ENCODE assay signal across 8 mouse cellular contexts in genomic region chr3:87960586-87961191, GRCm38 (mm10). TPM values are rescaled to one million over a fixed set of nuclear protein-coding genes. Genes with fewer than 3 reads are reported as not detected.
DNase-seq lines count a peak whose midpoint lies in the region; ATAC-seq and TF ChIP-seq lines count a peak whose summit lies in the region.

No protein-coding gene starts in this region.

- TF ChIP-seq POLR2A in ES-Bruce4 (IDR thresholded peaks at IDR 0.05; ENCODE audit: insufficient read depth, low read length): no peak

- peak; percentile 95 for TF ChIP-seq CTCF in ES-Bruce4 (IDR thresholded peaks at IDR 0.05; ENCODE audit: low read depth, low read length)

- WGBS in forebrain, embryonic 13.5 days: 0% methylated on average over 27 of the region's 27 CpGs
- WGBS in large intestine, adult 2 months: under 1% methylated on average over 27 of the region's 27 CpGs
- 0% methylated on average over 27 of the region's 27 CpGs for WGBS in liver, embryonic 16.5 days (ENCODE audit: insufficient replicate concordance)
- under 1% methylated on average over 27 of the region's 27 CpGs for whole genome bisulfite sequencing in neural tube, embryonic 13.5 days

- H3K9me3 ChIP-seq in ES-Bruce4 (replicated peaks; ENCODE audit: control insufficient read depth, insufficient read depth, low read length, poor library complexity, severe bottlenecking): no peaks in the 10 kb centered on the region
- H3K9me3 ChIP-seq in forebrain, embryonic 13.5 days (replicated peaks): no peaks in the 10 kb centered on the region
- no peaks in the 10 kb centered on the region for H3K9me3 ChIP-seq in liver, embryonic 16.5 days (replicated peaks; ENCODE audit: control insufficient read depth, low read length)
- H3K9me3 ChIP-seq in neural tube, embryonic 13.5 days: no peaks in the 10 kb centered on the region

- no peak overlapping the region for H3K27ac ChIP-seq in ES-Bruce4 (ENCODE audit: insufficient read depth, low read length)
- peak overlapping the region; percentile 94 for H3K27ac ChIP-seq in forebrain, embryonic 13.5 days
- H3K27ac ChIP-seq in liver, embryonic 16.5 days (ENCODE audit: low read length): no peak overlapping the region
- H3K27ac ChIP-seq in neural tube, embryonic 13.5 days (replicated peaks): peak overlapping the region; percentile 97

- 0 out of 2 replicates have a peak, but pooled peaks cover 2% of the 10 kb centered on the region for H3K27me3 ChIP-seq in ES-Bruce4 (ENCODE audit: control insufficient read depth, insufficient read depth, low read length, poor library complexity, severe bottlenecking)
- H3K27me3 ChIP-seq in forebrain, embryonic 13.5 days: no peaks in the 10 kb centered on the region
- peaks cover 24% of the 10 kb centered on the region for H3K27me3 ChIP-seq in liver, embryonic 16.5 days (ENCODE audit: control insufficient read depth, insufficient read depth, low read depth, low read length)
- no peaks in the 10 kb centered on the region for H3K27me3 ChIP-seq in neural tube, embryonic 13.5 days

- peak overlapping the region; percentile 41 for H3K4me3 ChIP-seq in ES-Bruce4 (ENCODE audit: low read depth, low read length)
- peak overlapping the region; percentile 41 for H3K4me3 ChIP-seq in forebrain, embryonic 13.5 days
- H3K4me3 ChIP-seq in liver, embryonic 16.5 days (ENCODE audit: low read depth, low read length): peak overlapping the region; percentile 47
- H3K4me3 ChIP-seq in neural tube, embryonic 13.5 days: peak overlapping the region; percentile 45

- H3K4me1 ChIP-seq in ES-Bruce4 (ENCODE audit: control insufficient read depth, insufficient read depth, low read length): no peaks in the 10 kb centered on the region
- peaks cover 28% of the 10 kb centered on the region for H3K4me1 ChIP-seq in forebrain, embryonic 13.5 days
- H3K4me1 ChIP-seq in liver, embryonic 16.5 days (ENCODE audit: control insufficient read depth, low read depth, low read length): peaks cover 7% of the 10 kb centered on the region; the same call in 1 of the 2 replicates
- peaks cover 29% of the 10 kb centered on the region for H3K4me1 ChIP-seq in neural tube, embryonic 13.5 days (replicated peaks)

- intact Hi-C loops in heart, postnatal 10 days (cut with DNase I): loop anchor here (1.0 to 5.0 kb wide), 2 partner anchors 25 to 37 kb away; no protein-coding TSS in a partner anchor

- H3K4me2 ChIP-seq in forebrain, embryonic 13.5 days: peak overlapping the region; percentile 66
- peak overlapping the region; percentile 63 for H3K4me2 ChIP-seq in liver, embryonic 16.5 days (ENCODE audit: low read depth, low read length)
- H3K4me2 ChIP-seq in neural tube, embryonic 13.5 days: peak overlapping the region; percentile 78

- ATAC-seq in cerebellum, adult (ENCODE audit: insufficient number of reproducible peaks, low FRiP score, low TSS enrichment): peak; percentile 83
- ATAC-seq in forebrain, embryonic 13.5 days: peak; percentile 99
- ATAC-seq in liver, embryonic 16.5 days (ENCODE audit: low read depth): peak; percentile 82
- peak; percentile 97 for ATAC-seq in neural tube, embryonic 13.5 days (ENCODE audit: low read depth)

- TF ChIP-seq EP300 in ES-Bruce4 (IDR thresholded peaks at IDR 0.05; ENCODE audit: insufficient read depth, low read depth, low read length): peak; percentile 26; the same call in 1 of the 2 replicates

- peak; percentile 93 for DNase-seq in heart, postnatal 10 days
- peak; percentile 59 for DNase-seq in large intestine, adult 2 months (ENCODE audit: low read depth, low spot score)
- DNase-seq in telencephalon, adult 2 months (ENCODE audit: low read depth, low spot score): peak; percentile 59

- H3K9ac ChIP-seq in ES-Bruce4 (ENCODE audit: low read depth, poor library complexity, severe bottlenecking): peak overlapping the region; percentile 27; the same call in 1 of the 2 replicates
- peak overlapping the region; percentile 62 for H3K9ac ChIP-seq in forebrain, embryonic 13.5 days
- H3K9ac ChIP-seq in liver, embryonic 16.5 days (ENCODE audit: low read depth, low read length): peak overlapping the region; percentile 39; the same call in 1 of the 2 replicates
- H3K9ac ChIP-seq in neural tube, embryonic 13.5 days: peak overlapping the region; percentile 83

- no peaks in the 10 kb centered on the region for H3K36me3 ChIP-seq in ES-Bruce4 (ENCODE audit: control insufficient read depth, insufficient read depth, low read length, poor library complexity, severe bottlenecking)
- no peaks in the 10 kb centered on the region for H3K36me3 ChIP-seq in forebrain, embryonic 13.5 days (ENCODE audit: poor library complexity, severe bottlenecking)
- H3K36me3 ChIP-seq in liver, embryonic 16.5 days (ENCODE audit: control insufficient read depth, insufficient read depth): no peaks in the 10 kb centered on the region
- no peaks in the 10 kb centered on the region for H3K36me3 ChIP-seq in neural tube, embryonic 13.5 days

RNA-seq across cellular contexts. Expression of gene Nes, which starts 10.2 kb away (rescaled TPM):
- polyA plus RNA-seq in ES-Bruce4 (2011; ENCODE audit: insufficient read depth, insufficient read length, low read depth, missing spikeins): 34.5 and 36.0 TPM in 2 replicates
- polyA plus RNA-seq in forebrain, embryonic 13.5 days (2015; fragmentation: Nextera tagmentation; extraction: Ambion mirVana): 76.3 and 79.9 TPM in 2 replicates
- 10 to 100 TPM; 56.4 to 62.4 TPM for total RNA-seq in heart, postnatal 10 days (2021)
- polyA plus RNA-seq in large intestine, adult 2 months (2012; rRNA removed): 0.87 and 1.4 TPM in 2 replicates
- 1.2 and 1.4 TPM in 2 replicates for polyA plus RNA-seq in liver, embryonic 16.5 days (2015; fragmentation: Nextera tagmentation; extraction: Ambion mirVana)
- 44.1 and 47.1 TPM in 2 replicates for polyA plus RNA-seq in neural tube, embryonic 13.5 days (2015; fragmentation: Nextera tagmentation; extraction: Ambion mirVana)

RNA-seq across cellular contexts. Expression of gene Crabp2, which starts 12.2 kb away (rescaled TPM):
- polyA plus RNA-seq in ES-Bruce4 (2011; ENCODE audit: insufficient read depth, insufficient read length, low read depth, missing spikeins): 11.9 and 12.0 TPM in 2 replicates
- 67.1 and 89.5 TPM in 2 replicates for polyA plus RNA-seq in forebrain, embryonic 13.5 days (2015; fragmentation: Nextera tagmentation; extraction: Ambion mirVana)
- total RNA-seq in heart, postnatal 10 days (2021): under 1 TPM; 0.57 to 0.81 TPM
- polyA plus RNA-seq in large intestine, adult 2 months (2012; rRNA removed): not detected in 2 replicates
- polyA plus RNA-seq in liver, embryonic 16.5 days (2015; fragmentation: Nextera tagmentation; extraction: Ambion mirVana): 0.09 and 0.25 TPM in 2 replicates
- polyA plus RNA-seq in neural tube, embryonic 13.5 days (2015; fragmentation: Nextera tagmentation; extraction: Ambion mirVana): 193 and 205 TPM in 2 replicates

RNA-seq across cellular contexts. Expression of gene Rrnad1, which starts 30.2 kb away (rescaled TPM):
- polyA plus RNA-seq in ES-Bruce4 (2011; ENCODE audit: insufficient read depth, insufficient read length, low read depth, missing spikeins): 14.9 and 18.8 TPM in 2 replicates
- polyA plus RNA-seq in forebrain, embryonic 13.5 days (2015; fragmentation: Nextera tagmentation; extraction: Ambion mirVana): 20.7 and 22.7 TPM in 2 replicates
- total RNA-seq in heart, postnatal 10 days (2021): 1 to 10 TPM; 6.8 to 7.0 TPM
- polyA plus RNA-seq in large intestine, adult 2 months (2012; rRNA removed): 17.5 and 22.5 TPM in 2 replicates
- polyA plus RNA-seq in liver, embryonic 16.5 days (2015; fragmentation: Nextera tagmentation; extraction: Ambion mirVana): 5.2 and 5.7 TPM in 2 replicates
- polyA plus RNA-seq in neural tube, embryonic 13.5 days (2015; fragmentation: Nextera tagmentation; extraction: Ambion mirVana): 20.1 and 22.2 TPM in 2 replicates

RNA-seq across cellular contexts. Expression of gene Isg20l2, which starts 30.6 kb away (rescaled TPM):
- polyA plus RNA-seq in ES-Bruce4 (2011; ENCODE audit: insufficient read depth, insufficient read length, low read depth, missing spikeins): 64.3 and 68.4 TPM in 2 replicates
- 61.8 and 63.0 TPM in 2 replicates for polyA plus RNA-seq in forebrain, embryonic 13.5 days (2015; fragmentation: Nextera tagmentation; extraction: Ambion mirVana)
- total RNA-seq in heart, postnatal 10 days (2021): 10 to 100 TPM; 16.2 to 18.9 TPM
- 14.0 and 15.3 TPM in 2 replicates for polyA plus RNA-seq in large intestine, adult 2 months (2012; rRNA removed)
- polyA plus RNA-seq in liver, embryonic 16.5 days (2015; fragmentation: Nextera tagmentation; extraction: Ambion mirVana): 17.2 and 17.5 TPM in 2 replicates
- 36.2 and 41.4 TPM in 2 replicates for polyA plus RNA-seq in neural tube, embryonic 13.5 days (2015; fragmentation: Nextera tagmentation; extraction: Ambion mirVana)

RNA-seq across cellular contexts. Expression of gene Bcan, which starts 39.3 kb away (rescaled TPM):
- 1.1 TPM in 2 replicates for polyA plus RNA-seq in ES-Bruce4 (2011; ENCODE audit: insufficient read depth, insufficient read length, low read depth, missing spikeins)
- 9.5 and 9.6 TPM in 2 replicates for polyA plus RNA-seq in forebrain, embryonic 13.5 days (2015; fragmentation: Nextera tagmentation; extraction: Ambion mirVana)
- total RNA-seq in heart, postnatal 10 days (2021): under 1 TPM in 1 of 2 experiments, not detected in 1; 0.17 TPM
- 0.20 TPM in 1 of 2 replicates, not detected in the other for polyA plus RNA-seq in large intestine, adult 2 months (2012; rRNA removed)
- 0.04 TPM in 1 of 2 replicates, not detected in the other for polyA plus RNA-seq in liver, embryonic 16.5 days (2015; fragmentation: Nextera tagmentation; extraction: Ambion mirVana)
- polyA plus RNA-seq in neural tube, embryonic 13.5 days (2015; fragmentation: Nextera tagmentation; extraction: Ambion mirVana): 37.8 and 41.3 TPM in 2 replicates

Comparison
In these comparisons a context has a peak if more than half of its experiments do, and no peak if none do; other contexts are left out.
1. H3K27ac ChIP-seq: peak in forebrain, embryonic 13.5 days (single experiment) and neural tube, embryonic 13.5 days (single experiment); none in ES-Bruce4 (single experiment) and liver, embryonic 16.5 days (single experiment).
2. H3K9ac ChIP-seq: peak in every context shown above with its lines; median percentile 83 in neural tube, embryonic 13.5 days; 62 in forebrain, embryonic 13.5 days; 39 in liver, embryonic 16.5 days; 27 in ES-Bruce4.
3. RNA of gene Nes, which starts 10.2 kb away (polyA plus RNA-seq): 76.3 to 79.9 TPM in forebrain, embryonic 13.5 days, 44.1 to 47.1 TPM in neural tube, embryonic 13.5 days and 34.5 to 36.0 TPM in ES-Bruce4; 1.2 to 1.4 TPM in liver, embryonic 16.5 days and 0.87 to 1.4 TPM in large intestine, adult 2 months; every median in the first group is over 10 times any median in the second.
4. RNA of gene Crabp2, which starts 12.2 kb away (polyA plus RNA-seq): 193 to 205 TPM in neural tube, embryonic 13.5 days, 67.1 to 89.5 TPM in forebrain, embryonic 13.5 days and 11.9 to 12.0 TPM in ES-Bruce4; 0.09 to 0.25 TPM in liver, embryonic 16.5 days and not detected in large intestine, adult 2 months; every median in the first group is over 10 times any median in the second.
5. Peak in every context shown above with its lines, with median percentiles within 50 percentile points of each other: H3K4me3 ChIP-seq, ATAC-seq, H3K4me2 ChIP-seq and DNase-seq.